Mouse (Mus musculus) lung, adult 18-20 months (tissue): ENCODE measurements at regions not wholly inside any gene's neighbourhood (a gene's known extent, or its start where the extent isn't known, plus 50 kb on each side); places are given as distances from the start of the nearest gene placed in this dataset.

ENCODE experiments used
- DNase-seq, 2 experiments: peaks; one replicate each; pipeline ENCODE4 v3.0.0; 2022; ENCODE audit warnings: mixed read lengths in 2 of 2

DNA sequence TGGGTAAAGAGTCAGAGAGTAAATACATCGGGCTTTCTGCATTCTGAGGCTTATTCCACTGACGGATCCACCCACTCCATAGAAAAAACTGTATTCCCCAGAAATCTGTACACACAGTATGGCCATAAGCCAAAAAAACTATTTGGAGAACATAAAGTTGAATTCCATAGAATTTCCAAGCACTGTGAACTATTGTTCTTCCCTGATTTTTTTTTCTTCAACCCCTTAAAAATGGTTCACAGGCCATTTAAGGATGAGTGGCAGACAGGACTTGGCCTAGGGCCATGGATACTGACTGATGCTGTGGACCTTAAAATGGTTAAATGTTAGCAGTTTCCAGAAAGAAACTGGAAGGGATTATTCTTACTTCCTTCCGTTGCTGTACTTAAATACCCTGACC lies 247.0 kb downstream of the Sipa1l2 start:
- no peak for DNase-seq

DNA sequence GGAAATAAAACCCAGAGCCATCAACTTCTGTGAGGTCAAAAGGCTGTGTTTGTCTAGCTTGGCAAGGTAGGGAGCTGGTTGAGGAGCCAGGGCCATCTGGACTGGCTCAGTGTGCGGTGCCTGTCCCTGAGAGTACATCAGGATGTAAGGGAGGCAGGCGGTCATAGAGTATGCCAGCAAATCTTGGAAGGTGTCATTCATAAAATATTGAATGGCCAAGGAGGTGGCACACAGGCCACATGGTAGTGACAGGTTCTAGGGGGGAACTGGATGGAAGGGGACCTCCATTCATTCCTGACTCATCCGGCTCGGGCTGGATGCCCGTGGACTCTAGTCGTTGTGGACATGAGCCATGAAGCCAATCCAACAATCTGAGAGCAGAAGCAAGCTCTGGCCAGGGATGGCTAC lies 252.0 kb downstream of the Sipa1l2 start:
- no peak for DNase-seq

DNA sequence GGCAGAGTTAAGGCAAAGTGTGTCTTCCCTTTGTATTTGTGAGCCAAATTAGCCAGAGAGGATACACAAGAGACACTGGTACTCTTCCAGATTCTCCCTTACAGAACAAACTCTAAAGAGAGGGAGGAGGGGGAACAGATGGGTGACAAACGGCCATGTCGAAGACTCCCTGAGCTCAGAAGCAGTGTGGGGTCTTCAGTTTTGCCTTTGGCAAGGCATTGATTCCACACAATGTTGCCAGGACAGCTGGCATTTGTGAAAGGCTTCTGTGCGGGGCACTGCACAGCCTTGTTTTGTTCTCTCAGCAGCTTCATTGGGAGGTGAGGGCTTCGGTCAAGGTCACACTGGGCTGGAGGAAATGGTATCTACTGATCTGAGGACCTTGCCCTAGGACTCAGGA lies 253.9 kb downstream of the Sipa1l2 start:
- DNase-seq, result no peak

DNA sequence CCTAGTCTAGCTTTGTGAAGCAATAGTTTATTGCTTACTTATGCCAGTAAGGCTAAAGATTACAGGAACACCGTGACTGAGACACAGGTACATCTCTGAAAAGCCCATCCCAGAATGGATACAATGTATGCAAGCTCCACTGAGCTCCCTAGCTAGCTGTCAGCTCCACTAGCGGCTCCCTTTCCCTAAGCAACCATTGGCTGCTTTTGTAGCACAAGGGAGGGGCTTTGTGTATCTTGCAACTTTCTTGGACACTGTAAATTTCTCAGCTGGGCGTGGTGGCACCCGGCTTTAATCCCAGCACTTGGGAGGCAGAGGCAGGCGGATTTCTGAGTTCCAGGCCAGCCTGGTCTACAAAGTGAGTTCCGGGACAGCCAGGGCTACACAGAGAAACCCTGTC lies 254.6 kb downstream of the Sipa1l2 start:
- DNase-seq, result no peak

DNA sequence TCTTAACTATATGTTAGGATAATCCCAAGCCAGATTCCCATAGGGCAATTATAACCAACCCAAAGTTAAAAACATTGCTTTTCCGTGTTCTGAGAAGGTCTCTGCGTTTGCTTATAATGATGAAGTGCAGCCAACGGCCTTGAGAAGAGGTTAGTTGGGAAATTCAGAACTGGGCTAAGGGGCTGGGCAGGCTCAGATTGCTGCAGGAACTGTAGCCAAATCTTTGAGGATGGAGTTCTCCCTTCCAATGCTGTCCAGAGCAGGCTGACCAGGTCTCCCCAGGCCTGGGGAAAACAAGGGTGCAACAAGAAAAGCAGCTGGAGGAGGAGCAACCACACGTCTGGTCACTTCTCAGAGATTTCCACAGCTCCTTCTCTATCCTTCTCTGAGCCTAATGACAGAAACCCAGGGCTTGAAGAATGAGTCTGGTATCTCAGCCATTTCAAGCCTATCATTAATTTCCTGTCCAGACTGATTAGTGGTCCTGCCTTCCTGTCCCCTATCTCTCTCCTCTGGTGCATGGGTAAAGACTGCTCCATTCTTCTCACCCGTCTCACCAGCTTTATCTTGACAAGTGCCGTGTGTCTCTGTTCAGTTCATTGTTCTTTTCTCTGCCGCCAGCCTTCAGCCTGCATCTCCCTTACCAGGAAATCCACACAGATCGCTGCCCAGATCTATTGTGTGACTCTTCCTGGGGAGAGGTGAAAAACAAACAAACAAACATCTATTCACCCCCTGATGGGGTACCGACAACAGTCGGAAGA lies 255.2 kb downstream of the Sipa1l2 start:
- no peak for DNase-seq

DNA sequence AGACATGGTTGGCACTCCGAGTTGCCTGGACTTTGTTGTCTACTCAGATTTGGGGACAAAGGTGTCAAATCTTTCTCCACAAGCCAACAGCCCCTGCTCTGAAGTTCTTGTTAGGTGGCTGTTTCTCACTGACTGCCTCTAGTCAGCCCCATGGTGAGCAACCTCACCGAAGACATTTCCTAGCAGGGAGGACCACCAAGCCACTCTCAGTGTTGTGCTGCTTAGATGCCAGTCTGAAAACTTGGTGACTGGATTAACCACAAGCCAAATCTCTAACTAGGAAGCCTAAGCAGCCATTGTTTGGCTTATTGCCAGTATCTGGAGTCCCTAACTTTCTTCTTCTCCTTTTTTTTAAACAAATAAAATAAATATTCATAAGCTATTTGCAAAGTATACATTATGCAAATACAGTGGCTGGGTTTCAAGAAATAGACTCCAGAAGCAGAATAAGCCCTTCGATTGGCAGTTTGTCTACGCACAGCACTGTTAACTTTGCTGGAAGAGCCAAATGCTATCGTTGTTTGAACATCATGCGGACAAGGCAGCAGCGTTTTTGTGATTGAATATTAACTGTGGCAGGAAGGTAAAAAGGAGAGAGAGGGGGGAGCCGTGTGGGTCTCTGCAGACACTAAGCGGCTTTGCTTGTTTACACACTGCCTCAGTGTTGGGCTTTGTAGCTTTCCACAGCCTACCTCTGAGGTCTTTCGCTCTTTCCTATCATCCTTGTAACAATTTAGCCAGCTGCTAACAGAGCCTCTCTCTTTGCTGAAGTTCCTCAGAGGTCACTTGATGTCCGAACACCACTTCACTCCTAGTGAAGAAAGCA lies 257.4 kb downstream of the Disc1 start:
- no peak for DNase-seq
